10 mouse cellular contexts compared by ENCODE assay signal in the genomic region with DNA sequence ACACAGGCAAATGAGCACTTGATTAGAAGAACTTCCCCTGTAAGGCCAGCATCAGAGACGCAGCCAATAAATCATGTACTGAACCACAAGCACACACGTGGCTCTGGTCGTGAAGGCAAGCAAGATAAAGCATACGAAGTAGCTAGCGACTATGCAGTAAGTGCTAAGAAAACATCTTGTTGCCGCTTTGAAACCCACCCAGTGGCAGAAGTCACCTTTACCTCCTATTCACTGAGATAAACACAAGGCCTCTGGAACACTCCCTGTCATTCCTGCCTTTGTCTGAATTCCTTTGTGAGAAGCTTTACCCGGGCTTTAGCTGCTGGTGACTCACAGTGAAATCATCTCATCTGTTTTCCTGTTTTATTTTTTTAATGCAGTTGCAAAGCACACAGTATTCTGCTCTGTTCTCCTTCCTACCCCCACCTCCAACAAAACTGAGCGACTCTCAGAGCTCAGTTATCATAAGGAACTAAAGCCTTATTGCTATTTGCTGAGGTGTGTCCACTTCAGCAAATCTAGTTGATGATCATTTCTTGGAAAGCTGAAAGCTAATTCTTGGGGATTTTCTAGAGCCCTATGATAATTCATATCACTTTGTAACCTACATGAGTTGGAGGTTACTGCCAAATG. TPM values are rescaled to one million over a fixed set of nuclear protein-coding genes. Genes with fewer than 3 reads are reported as not detected.
DNase-seq lines count a peak whose midpoint lies in the region; ATAC-seq and TF ChIP-seq lines count a peak whose summit lies in the region.
"Had no signal": no experiment of that assay in that cellular context is flagged by ENCODE, and none has a peak within 500 bp of the region (broad histone marks: within the 10 kb centered on the region; RNA-seq: fewer than 3 reads in every experiment).

No protein-coding gene starts in this region.

- TF ChIP-seq CTCF in heart, adult 2 months (IDR thresholded peaks at IDR 0.05), result no peak
- TF ChIP-seq CTCF in embryonic fibroblast, embryonic 13.5 days (IDR thresholded peaks at IDR 0.05; ENCODE audit: borderline replicate concordance, insufficient read depth, low read length), result no peak

- TF ChIP-seq EP300 in heart, adult 2 months (IDR thresholded peaks at IDR 0.05; ENCODE audit: insufficient read depth, low read depth, low read length), result no peak

- H3K9me3 ChIP-seq in heart, embryonic 13.5 days, result no peaks in the 10 kb centered on the region
- H3K9me3 ChIP-seq in ES-E14 (ENCODE audit: control insufficient read depth, insufficient read depth, low read depth, low read length), result no peaks in the 10 kb centered on the region
- H3K9me3 ChIP-seq in midbrain, embryonic 13.5 days, result no peaks in the 10 kb centered on the region
- H3K9me3 ChIP-seq: midbrain, embryonic 12.5 days had no signal

- in situ Hi-C loops in ES-E14 (cut with MboI; ENCODE audit: low sequenced_read_pairs in 2 of 2, unreplicated experiment in 2 of 2), result no loop called here

- WGBS in heart, embryonic 13.5 days, result 15% methylated on average over 8 of the region's 8 CpGs
- 8% methylated on average over 8 of the region's 8 CpGs for WGBS in heart, adult 2 months
- WGBS in midbrain, embryonic 13.5 days, result 18% methylated on average over 8 of the region's 8 CpGs

- H3K79me2 ChIP-seq in heart, adult 2 months (replicated peaks; ENCODE audit: control insufficient read depth, insufficient read depth, low read length), result no peaks in the 10 kb centered on the region

- no peak overlapping the region for H3K9ac ChIP-seq in heart, embryonic 13.5 days
- H3K9ac ChIP-seq in heart, adult 2 months (ENCODE audit: low read depth, low read length), result no peak overlapping the region
- no peak overlapping the region for H3K9ac ChIP-seq in ES-E14 (ENCODE audit: insufficient read depth, low read depth, low read length, poor library complexity, severe bottlenecking)
- no peak overlapping the region for H3K9ac ChIP-seq in midbrain, embryonic 13.5 days (replicated peaks)
- H3K9ac ChIP-seq: midbrain, embryonic 12.5 days had no signal

- intact Hi-C loops in heart, adult 2 months (cut with DNase I), result no loop called here

- peaks cover 11% of the 10 kb centered on the region for H3K4me1 ChIP-seq in heart, embryonic 13.5 days
- peaks cover 3% of the 10 kb centered on the region for H3K4me1 ChIP-seq in heart, adult 2 months (ENCODE audit: control insufficient read depth, insufficient read depth, low read length)
- peaks cover 0 to 2% of the 10 kb centered on the region in 2 experiments; a peak in 2 of 4 replicates for H3K4me1 ChIP-seq in ES-E14 (ENCODE audit: control insufficient read depth in 2 of 2, insufficient read depth in 2 of 2, low read length in 2 of 2, poor library complexity in 1 of 2)
- H3K4me1 ChIP-seq in embryonic fibroblast, embryonic 13.5 days (ENCODE audit: control insufficient read depth, insufficient read depth, low read length), result peaks cover 8% of the 10 kb centered on the region
- peaks cover 8% of the 10 kb centered on the region; the same call in 1 of the 2 replicates for H3K4me1 ChIP-seq in midbrain, embryonic 13.5 days (replicated peaks)

- TF ChIP-seq POLR2A in heart, adult 2 months (IDR thresholded peaks at IDR 0.05; ENCODE audit: insufficient read depth, low read depth, low read length), result no peak
- TF ChIP-seq POLR2A in embryonic fibroblast, embryonic 13.5 days (IDR thresholded peaks at IDR 0.05; ENCODE audit: low read depth, low read length), result no peak

- peak overlapping the region; percentile 4; the same call in 1 of the 2 replicates for H3K27ac ChIP-seq in heart, embryonic 13.5 days (replicated peaks)
- H3K27ac ChIP-seq in heart, adult 2 months, result no peak overlapping the region
- H3K27ac ChIP-seq in ES-E14 (ENCODE audit: insufficient read depth, low read depth, low read length, poor library complexity, severe bottlenecking), result no peak overlapping the region
- H3K27ac ChIP-seq in embryonic fibroblast, embryonic 13.5 days (ENCODE audit: insufficient read depth, low read length), result peak overlapping the region; percentile 76
- no peak overlapping the region; the same call in 1 of the 2 replicates for H3K27ac ChIP-seq in midbrain, embryonic 13.5 days
- H3K27ac ChIP-seq: midbrain, embryonic 12.5 days had no signal

- ATAC-seq in heart, embryonic 13.5 days (ENCODE audit: extremely low read depth, insufficient number of reproducible peaks, low FRiP score, low TSS enrichment), result no peak
- ATAC-seq in midbrain, embryonic 13.5 days, result peak; percentile 22; the same call in 1 of the 2 replicates

- H3K27me3 ChIP-seq in heart, embryonic 13.5 days (replicated peaks), result no peaks in the 10 kb centered on the region; the same call in 1 of the 2 replicates
- H3K27me3 ChIP-seq in heart, adult 2 months (ENCODE audit: control insufficient read depth, insufficient read depth, low read length), result no peaks in the 10 kb centered on the region
- H3K27me3 ChIP-seq in midbrain, embryonic 13.5 days, result no peaks in the 10 kb centered on the region
- H3K27me3 ChIP-seq: midbrain, embryonic 12.5 days had no signal

- H3K4me2 ChIP-seq in heart, embryonic 13.5 days, result peak overlapping the region; percentile 33; the same call in 1 of the 2 replicates
- H3K4me2 ChIP-seq in midbrain, embryonic 13.5 days (replicated peaks), result no peak overlapping the region
- H3K4me2 ChIP-seq: midbrain, embryonic 12.5 days had no signal

- no peak for DNase-seq in heart, adult 2 months
- peak; percentile 36 for DNase-seq in ES-E14 (ENCODE audit: low read depth, low spot score)
- DNase-seq in cerebellum, adult 8-10 months, result no peak
- no peak for DNase-seq in kidney, postnatal 4 days
- DNase-seq in layer of hippocampus, adult 9-11 months, result no peak

- H3K4me3 ChIP-seq in heart, embryonic 13.5 days, result no peak overlapping the region
- no peak overlapping the region for H3K4me3 ChIP-seq in heart, adult 2 months
- H3K4me3 ChIP-seq in ES-E14 (ENCODE audit: insufficient read depth in 1 of 2, low read depth in 1 of 2, low read length in 2 of 2, poor library complexity in 1 of 2, severe bottlenecking in 1 of 2), result no peak overlapping the region
- no peak overlapping the region for H3K4me3 ChIP-seq in embryonic fibroblast, embryonic 13.5 days (ENCODE audit: insufficient read depth, low read length)
- H3K4me3 ChIP-seq in midbrain, embryonic 13.5 days (replicated peaks), result no peak overlapping the region
- H3K4me3 ChIP-seq: midbrain, embryonic 12.5 days had no signal

- H3K36me3 ChIP-seq in heart, embryonic 13.5 days, result no peaks in the 10 kb centered on the region
- H3K36me3 ChIP-seq in heart, adult 2 months (ENCODE audit: control insufficient read depth, insufficient read depth, low read length), result no peaks in the 10 kb centered on the region
- H3K36me3 ChIP-seq in ES-E14 (ENCODE audit: control insufficient read depth, insufficient read depth, low read length, poor library complexity, severe bottlenecking), result no peaks in the 10 kb centered on the region
- H3K36me3 ChIP-seq in midbrain, embryonic 13.5 days, result no peaks in the 10 kb centered on the region
- H3K36me3 ChIP-seq: midbrain, embryonic 12.5 days had no signal

TF ChIP-seq in ES-E14, 5 proteins besides CTCF, POLR2A, EP300 and RAD21:
- TF ChIP-seq ZNF384 (IDR thresholded peaks at IDR 0.05; ENCODE audit: low read depth, low read length) (0 out of 2 replicates have a peak, but pooled peaks have one; percentile 27), HCFC1 (IDR thresholded peaks at IDR 0.05; ENCODE audit: borderline replicate concordance, insufficient read depth, low read length) (no peak)

RNA-seq across cellular contexts. Expression of a gene that starts 2.1 kb away (rescaled TPM):
- 0.12 TPM in 1 of 2 replicates, not detected in the other for polyA plus RNA-seq in heart, embryonic 13.5 days (2015; fragmentation: Nextera tagmentation; extraction: Ambion mirVana)
- total RNA-seq in heart, adult 2 months (2021), result not detected
- polyA plus RNA-seq in heart, adult 2 months (2012; rRNA removed), result not detected in 2 replicates
- total RNA-seq in ES-E14 (2012; rRNA removed), result 0.13 TPM in 1 of 2 replicates, not detected in the other
- polyA plus RNA-seq in embryonic fibroblast, embryonic 13.5 days (2011; ENCODE audit: insufficient read length, low read depth, missing spikeins), result not detected in 2 replicates
- polyA plus RNA-seq in midbrain, embryonic 13.5 days (2015; fragmentation: Nextera tagmentation; extraction: Ambion mirVana), result 0.41 and 0.63 TPM in 2 replicates
- total RNA-seq: heart, postnatal 36 days had no signal

Comparison
In these comparisons a context has a peak if more than half of its experiments do, and no peak if none do; other contexts are left out.
1. H3K27ac ChIP-seq: peak in heart, embryonic 13.5 days (single experiment) and embryonic fibroblast, embryonic 13.5 days (single experiment); none in heart, adult 2 months (single experiment), ES-E14 (single experiment) and midbrain, embryonic 13.5 days (single experiment).